Mouse (Mus musculus): Measurements from ENCODE around the gene Hist1h2ac. TPM values are rescaled to one million over a fixed set of nuclear protein-coding genes. Genes with fewer than 3 reads are reported as not detected.

Gene Hist1h2ac
- 0.33 TPM for polyA plus RNA-seq (2015; fragmentation: Illumina TruSeq; extraction: RNeasy Lipid Tissue Mini Kit (QIAGEN cat#74804); ENCODE audit: insufficient read depth, low read depth, low replicate concordance)

GRCm38 (mm10) chr13:23683755-23684281 is at the start of gene Hist1h2ac, which contains the start of gene Hist1h2bc:
Gene Hist1h2ac, minus strand, starts transcription at chr13:23683948.
Gene Hist1h2bc, plus strand, starts transcription at chr13:23684199.

GRCm38 (mm10) chr13:23710374-23711089 is 26.8 kb upstream of the Hist1h2ac start, which contains the start of gene Hfe:
Gene Hfe, minus strand, starts transcription at chr13:23710854.

GRCm38 (mm10) chr13:23698300-23698693 is 14.5 kb upstream of the Hist1h2ac start, which contains the start of gene Hist1h4c:
Gene Hist1h4c, minus strand, starts transcription at chr13:23698454.

GRCm38 (mm10) chr13:23695514-23695913 is 11.8 kb upstream of the Hist1h2ac start, which contains the start of gene Hist1h1t:
Gene Hist1h1t, plus strand, starts transcription at chr13:23695814.

Other genes starting within 250 kb of the Hist1h2ac start
- not detected for gene Btn1a1, start 218.0 kb downstream of the Hist1h2ac start, polyA plus RNA-seq (2015; fragmentation: Illumina TruSeq; extraction: RNeasy Lipid Tissue Mini Kit (QIAGEN cat#74804); ENCODE audit: insufficient read depth, low read depth, low replicate concordance)
- not detected for gene Btn2a2, start 195.1 kb downstream of the Hist1h2ac start, polyA plus RNA-seq (2015; fragmentation: Illumina TruSeq; extraction: RNeasy Lipid Tissue Mini Kit (QIAGEN cat#74804); ENCODE audit: insufficient read depth, low read depth, low replicate concordance)
- 9.1 TPM for gene Hist1h4h, start 152.9 kb downstream of the Hist1h2ac start, polyA plus RNA-seq (2015; fragmentation: Illumina TruSeq; extraction: RNeasy Lipid Tissue Mini Kit (QIAGEN cat#74804); ENCODE audit: insufficient read depth, low read depth, low replicate concordance)
- gene Hist1h2af, start 150.0 kb downstream of the Hist1h2ac start, polyA plus RNA-seq (2015; fragmentation: Illumina TruSeq; extraction: RNeasy Lipid Tissue Mini Kit (QIAGEN cat#74804); ENCODE audit: insufficient read depth, low read depth, low replicate concordance) = not detected
- not detected for gene Hist1h3g, start 148.5 kb downstream of the Hist1h2ac start, polyA plus RNA-seq (2015; fragmentation: Illumina TruSeq; extraction: RNeasy Lipid Tissue Mini Kit (QIAGEN cat#74804); ENCODE audit: insufficient read depth, low read depth, low replicate concordance)
- gene Hist1h2bh, start 140.6 kb downstream of the Hist1h2ac start, polyA plus RNA-seq (2015; fragmentation: Illumina TruSeq; extraction: RNeasy Lipid Tissue Mini Kit (QIAGEN cat#74804); ENCODE audit: insufficient read depth, low read depth, low replicate concordance) = not detected
- gene Hist1h3f, start 139.9 kb downstream of the Hist1h2ac start, polyA plus RNA-seq (2015; fragmentation: Illumina TruSeq; extraction: RNeasy Lipid Tissue Mini Kit (QIAGEN cat#74804); ENCODE audit: insufficient read depth, low read depth, low replicate concordance) = not detected
- not detected for gene Hist1h4f, start 132.3 kb downstream of the Hist1h2ac start, polyA plus RNA-seq (2015; fragmentation: Illumina TruSeq; extraction: RNeasy Lipid Tissue Mini Kit (QIAGEN cat#74804); ENCODE audit: insufficient read depth, low read depth, low replicate concordance)
- 0.48 TPM for gene Hist1h1d, start 130.7 kb downstream of the Hist1h2ac start, polyA plus RNA-seq (2015; fragmentation: Illumina TruSeq; extraction: RNeasy Lipid Tissue Mini Kit (QIAGEN cat#74804); ENCODE audit: insufficient read depth, low read depth, low replicate concordance)
- gene Hist1h3e, start 121.6 kb downstream of the Hist1h2ac start, polyA plus RNA-seq (2015; fragmentation: Illumina TruSeq; extraction: RNeasy Lipid Tissue Mini Kit (QIAGEN cat#74804); ENCODE audit: insufficient read depth, low read depth, low replicate concordance) = not detected
- gene Hist1h2ae, start 112.7 kb downstream of the Hist1h2ac start, polyA plus RNA-seq (2015; fragmentation: Illumina TruSeq; extraction: RNeasy Lipid Tissue Mini Kit (QIAGEN cat#74804); ENCODE audit: insufficient read depth, low read depth, low replicate concordance) = not detected
- gene Hist1h2bg, start 112.6 kb downstream of the Hist1h2ac start, polyA plus RNA-seq (2015; fragmentation: Illumina TruSeq; extraction: RNeasy Lipid Tissue Mini Kit (QIAGEN cat#74804); ENCODE audit: insufficient read depth, low read depth, low replicate concordance) = not detected
- gene Hist1h2bf, start 109.8 kb downstream of the Hist1h2ac start, polyA plus RNA-seq (2015; fragmentation: Illumina TruSeq; extraction: RNeasy Lipid Tissue Mini Kit (QIAGEN cat#74804); ENCODE audit: insufficient read depth, low read depth, low replicate concordance) = not detected
- not detected for gene Hist1h2ad, start 109.6 kb downstream of the Hist1h2ac start, polyA plus RNA-seq (2015; fragmentation: Illumina TruSeq; extraction: RNeasy Lipid Tissue Mini Kit (QIAGEN cat#74804); ENCODE audit: insufficient read depth, low read depth, low replicate concordance)
- not detected for gene Hist1h3d, start 108.2 kb downstream of the Hist1h2ac start, polyA plus RNA-seq (2015; fragmentation: Illumina TruSeq; extraction: RNeasy Lipid Tissue Mini Kit (QIAGEN cat#74804); ENCODE audit: insufficient read depth, low read depth, low replicate concordance)
- not detected for gene Hist1h4d, start 102.3 kb downstream of the Hist1h2ac start, polyA plus RNA-seq (2015; fragmentation: Illumina TruSeq; extraction: RNeasy Lipid Tissue Mini Kit (QIAGEN cat#74804); ENCODE audit: insufficient read depth, low read depth, low replicate concordance)
- 1.9 TPM for gene Hist1h2be, start 62.8 kb downstream of the Hist1h2ac start, polyA plus RNA-seq (2015; fragmentation: Illumina TruSeq; extraction: RNeasy Lipid Tissue Mini Kit (QIAGEN cat#74804); ENCODE audit: insufficient read depth, low read depth, low replicate concordance)
- gene Hist1h1e, start 61.4 kb downstream of the Hist1h2ac start, polyA plus RNA-seq (2015; fragmentation: Illumina TruSeq; extraction: RNeasy Lipid Tissue Mini Kit (QIAGEN cat#74804); ENCODE audit: insufficient read depth, low read depth, low replicate concordance) = 0.70 TPM
- 37.3 TPM for gene Hist1h2bc, start 251 bp upstream of the Hist1h2ac start, polyA plus RNA-seq (2015; fragmentation: Illumina TruSeq; extraction: RNeasy Lipid Tissue Mini Kit (QIAGEN cat#74804); ENCODE audit: insufficient read depth, low read depth, low replicate concordance)
- gene Hist1h1t, start 11.9 kb upstream of the Hist1h2ac start, polyA plus RNA-seq (2015; fragmentation: Illumina TruSeq; extraction: RNeasy Lipid Tissue Mini Kit (QIAGEN cat#74804); ENCODE audit: insufficient read depth, low read depth, low replicate concordance) = not detected
- gene Hist1h4c, start 14.5 kb upstream of the Hist1h2ac start, polyA plus RNA-seq (2015; fragmentation: Illumina TruSeq; extraction: RNeasy Lipid Tissue Mini Kit (QIAGEN cat#74804); ENCODE audit: insufficient read depth, low read depth, low replicate concordance) = 2.0 TPM
- 11.9 TPM for gene Hfe, start 26.9 kb upstream of the Hist1h2ac start, polyA plus RNA-seq (2015; fragmentation: Illumina TruSeq; extraction: RNeasy Lipid Tissue Mini Kit (QIAGEN cat#74804); ENCODE audit: insufficient read depth, low read depth, low replicate concordance)
- gene Hist1h1c, start 54.9 kb upstream of the Hist1h2ac start, polyA plus RNA-seq (2015; fragmentation: Illumina TruSeq; extraction: RNeasy Lipid Tissue Mini Kit (QIAGEN cat#74804); ENCODE audit: insufficient read depth, low read depth, low replicate concordance) = 18.7 TPM
- not detected for gene Hist1h3c, start 61.7 kb upstream of the Hist1h2ac start, polyA plus RNA-seq (2015; fragmentation: Illumina TruSeq; extraction: RNeasy Lipid Tissue Mini Kit (QIAGEN cat#74804); ENCODE audit: insufficient read depth, low read depth, low replicate concordance)
- gene Hist1h2bb, start 62.8 kb upstream of the Hist1h2ac start, polyA plus RNA-seq (2015; fragmentation: Illumina TruSeq; extraction: RNeasy Lipid Tissue Mini Kit (QIAGEN cat#74804); ENCODE audit: insufficient read depth, low read depth, low replicate concordance) = not detected
- not detected for gene Hist1h2ab, start 67.2 kb upstream of the Hist1h2ac start, polyA plus RNA-seq (2015; fragmentation: Illumina TruSeq; extraction: RNeasy Lipid Tissue Mini Kit (QIAGEN cat#74804); ENCODE audit: insufficient read depth, low read depth, low replicate concordance)
- gene Hist1h3b, start 68.3 kb upstream of the Hist1h2ac start, polyA plus RNA-seq (2015; fragmentation: Illumina TruSeq; extraction: RNeasy Lipid Tissue Mini Kit (QIAGEN cat#74804); ENCODE audit: insufficient read depth, low read depth, low replicate concordance) = not detected
- gene Hist1h4b, start 73.1 kb upstream of the Hist1h2ac start, polyA plus RNA-seq (2015; fragmentation: Illumina TruSeq; extraction: RNeasy Lipid Tissue Mini Kit (QIAGEN cat#74804); ENCODE audit: insufficient read depth, low read depth, low replicate concordance) = not detected
- gene Hist1h4a, start 77.3 kb upstream of the Hist1h2ac start, polyA plus RNA-seq (2015; fragmentation: Illumina TruSeq; extraction: RNeasy Lipid Tissue Mini Kit (QIAGEN cat#74804); ENCODE audit: insufficient read depth, low read depth, low replicate concordance) = not detected
- gene Hist1h3a, start 78.4 kb upstream of the Hist1h2ac start, polyA plus RNA-seq (2015; fragmentation: Illumina TruSeq; extraction: RNeasy Lipid Tissue Mini Kit (QIAGEN cat#74804); ENCODE audit: insufficient read depth, low read depth, low replicate concordance) = not detected
- not detected for gene Hist1h1a, start 79.7 kb upstream of the Hist1h2ac start, polyA plus RNA-seq (2015; fragmentation: Illumina TruSeq; extraction: RNeasy Lipid Tissue Mini Kit (QIAGEN cat#74804); ENCODE audit: insufficient read depth, low read depth, low replicate concordance)
- gene Trim38, start 86.0 kb upstream of the Hist1h2ac start, polyA plus RNA-seq (2015; fragmentation: Illumina TruSeq; extraction: RNeasy Lipid Tissue Mini Kit (QIAGEN cat#74804); ENCODE audit: insufficient read depth, low read depth, low replicate concordance) = not detected
- gene Slc17a2, start 123.0 kb upstream of the Hist1h2ac start, polyA plus RNA-seq (2015; fragmentation: Illumina TruSeq; extraction: RNeasy Lipid Tissue Mini Kit (QIAGEN cat#74804); ENCODE audit: insufficient read depth, low read depth, low replicate concordance) = not detected
- gene Slc17a3, start 155.5 kb upstream of the Hist1h2ac start, polyA plus RNA-seq (2015; fragmentation: Illumina TruSeq; extraction: RNeasy Lipid Tissue Mini Kit (QIAGEN cat#74804); ENCODE audit: insufficient read depth, low read depth, low replicate concordance) = not detected
- gene Slc17a1, start 183.8 kb upstream of the Hist1h2ac start, polyA plus RNA-seq (2015; fragmentation: Illumina TruSeq; extraction: RNeasy Lipid Tissue Mini Kit (QIAGEN cat#74804); ENCODE audit: insufficient read depth, low read depth, low replicate concordance) = not detected
- 0.26 TPM for gene Slc17a4, start 231.1 kb upstream of the Hist1h2ac start, polyA plus RNA-seq (2015; fragmentation: Illumina TruSeq; extraction: RNeasy Lipid Tissue Mini Kit (QIAGEN cat#74804); ENCODE audit: insufficient read depth, low read depth, low replicate concordance)